Mouse (Mus musculus): ENCODE results near the gene Tatdn3.

Gene Tatdn3

GRCm38 (mm10) chr1:191083230-191083629 lies 20.5 kb upstream of the Tatdn3 start:
- in situ Hi-C loops (cut with MboI, MseI), result no loop called here

GRCm38 (mm10) chr1:191075199-191075883 lies 12.6 kb upstream of the Tatdn3 start:
- in situ Hi-C loops (cut with MboI, MseI), result no loop called here

GRCm38 (mm10) chr1:191073486-191073885 lies 10.8 kb upstream of the Tatdn3 start:
- in situ Hi-C loops (cut with MboI, MseI), result no loop called here

- in situ Hi-C loops (cut with MboI, MseI), result no loop called here
These were observed 10.3 kb upstream of the Tatdn3 start for GRCm38 (mm10) chr1:191073001-191073400.

GRCm38 (mm10) chr1:191072329-191072913 lies 9.7 kb upstream of the Tatdn3 start:
- in situ Hi-C loops (cut with MboI, MseI), result no loop called here

GRCm38 (mm10) chr1:191071613-191072012 lies 8.9 kb upstream of the Tatdn3 start:
- in situ Hi-C loops (cut with MboI, MseI), result no loop called here

- in situ Hi-C loops (cut with MboI, MseI), result no loop called here
These were observed 7.5 kb upstream of the Tatdn3 start for GRCm38 (mm10) chr1:191070259-191070658.

- in situ Hi-C loops (cut with MboI, MseI), result loop anchor here in 1 of 2 experiments (10.0 kb wide), 1 partner anchor 124 kb away; no protein-coding TSS in a partner anchor
These were observed 5.6 kb upstream of the Tatdn3 start for GRCm38 (mm10) chr1:191068377-191068776.

GRCm38 (mm10) chr1:191065188-191065587 lies 2.5 kb upstream of the Tatdn3 start:
- in situ Hi-C loops (cut with MboI, MseI), result loop anchor here in 1 of 2 experiments (10.0 kb wide), 1 partner anchor 120 kb away; no protein-coding TSS in a partner anchor

GRCm38 (mm10) chr1:191064535-191064934 lies 1.8 kb upstream of the Tatdn3 start:
- in situ Hi-C loops (cut with MboI, MseI), result loop anchor here in 1 of 2 experiments (10.0 kb wide), 1 partner anchor 120 kb away; no protein-coding TSS in a partner anchor

GRCm38 (mm10) chr1:191063700-191064099 lies 968 bp upstream of the Tatdn3 start:
- in situ Hi-C loops (cut with MboI, MseI), result loop anchor here in 1 of 2 experiments (10.0 kb wide), 1 partner anchor 119 kb away; no protein-coding TSS in a partner anchor

GRCm38 (mm10) chr1:191062241-191062780 lies 421 bp downstream of the Tatdn3 start:
- in situ Hi-C loops (cut with MboI, MseI), result loop anchor here in 1 of 2 experiments (10.0 kb wide), 1 partner anchor 118 kb away; no protein-coding TSS in a partner anchor

- in situ Hi-C loops (cut with MboI, MseI), result loop anchor here in 1 of 2 experiments (10.0 kb wide), 1 partner anchor 113 kb away; no protein-coding TSS in a partner anchor
These were observed 5.3 kb downstream of the Tatdn3 start for GRCm38 (mm10) chr1:191057461-191057860.

GRCm38 (mm10) chr1:191055533-191055873 lies 7.2 kb downstream of the Tatdn3 start:
- in situ Hi-C loops (cut with MboI, MseI), result loop anchor here in 1 of 2 experiments (10.0 kb wide), 1 partner anchor 111 kb away; no protein-coding TSS in a partner anchor

- in situ Hi-C loops (cut with MboI, MseI), result loop anchor here in 1 of 2 experiments (10.0 kb wide), 1 partner anchor 110 kb away; no protein-coding TSS in a partner anchor
These were observed 7.7 kb downstream of the Tatdn3 start for GRCm38 (mm10) chr1:191054870-191055532.

GRCm38 (mm10) chr1:191053555-191053954 lies 9.2 kb downstream of the Tatdn3 start:
- in situ Hi-C loops (cut with MboI, MseI), result loop anchor here in 1 of 2 experiments (10.0 kb wide), 1 partner anchor 109 kb away; no protein-coding TSS in a partner anchor

GRCm38 (mm10) chr1:191046231-191046824 lies 16.4 kb downstream of the Tatdn3 start:
- in situ Hi-C loops (cut with MboI, MseI), result no loop called here

- in situ Hi-C loops (cut with MboI, MseI), result no loop called here
These were observed 17.5 kb downstream of the Tatdn3 start for GRCm38 (mm10) chr1:191045264-191045663.

- in situ Hi-C loops (cut with MboI, MseI), result no loop called here
These were observed 20.0 kb downstream of the Tatdn3 start for GRCm38 (mm10) chr1:191042688-191043087.

GRCm38 (mm10) chr1:191042106-191042505 lies 20.6 kb downstream of the Tatdn3 start:
- in situ Hi-C loops (cut with MboI, MseI), result no loop called here

GRCm38 (mm10) chr1:191041352-191041751 lies 21.4 kb downstream of the Tatdn3 start:
- in situ Hi-C loops (cut with MboI, MseI), result no loop called here

All from T-helper 17 cell (primary cell).